Mouse (Mus musculus) midbrain, embryonic 16.5 days (tissue): ENCODE measurements around the gene Sall2. TPM values are rescaled to one million over a fixed set of nuclear protein-coding genes. Genes with fewer than 3 reads are reported as not detected.

Experiments used
- ATAC-seq: fragments of 200-750 bp; cut with Nextera tagmentation; 2 replicates; pipeline ENCODE4 v1.8.0; 2017; ENCODE audit warnings: moderate TSS enrichment
- H3K27ac ChIP-seq: fragments of 300-500 bp; sonication (generic); 2 replicates; pipeline ENCODE4 v1.5.1; 2014; ENCODE audit warnings: mild to moderate bottlenecking, low read length, mixed read lengths
- H3K27me3 ChIP-seq: fragments of 300-500 bp; sonication (generic); 2 replicates; pipeline ENCODE4 v1.6.1; 2014; ENCODE audit warnings: low read depth, low read length, mixed read lengths; ENCODE audit not compliant: control insufficient read depth, insufficient read depth
- H3K36me3 ChIP-seq: fragments of 300-500 bp; sonication (generic); 2 replicates; pipeline ENCODE4 v1.6.1; 2014; ENCODE audit warnings: mild to moderate bottlenecking, low read length, moderate library complexity, mixed read lengths; ENCODE audit not compliant: control insufficient read depth, insufficient read depth
- H3K4me1 ChIP-seq: fragments of 300-500 bp; sonication (generic); 2 replicates; pipeline ENCODE4 v1.6.1; 2014; ENCODE audit warnings: mild to moderate bottlenecking, low read length, mixed read lengths; ENCODE audit not compliant: control insufficient read depth, insufficient read depth
- H3K4me2 ChIP-seq: fragments of 300-500 bp; sonication (generic); 2 replicates; pipeline ENCODE4 v1.6.1; 2014; ENCODE audit warnings: mild to moderate bottlenecking, low read length, mixed read lengths
- H3K4me3 ChIP-seq: fragments of 300-500 bp; sonication (generic); 2 replicates; pipeline ENCODE4 v1.5.1; 2014; ENCODE audit warnings: low read depth, mild to moderate bottlenecking, low read length, moderate library complexity, mixed read lengths
- H3K9ac ChIP-seq: fragments of 300-500 bp; sonication (generic); 2 replicates; pipeline ENCODE4 v1.6.1; 2014; ENCODE audit warnings: low read depth, low read length, mixed read lengths
- H3K9me3 ChIP-seq: fragments of 300-500 bp; sonication (generic); replicated peaks from 2 replicates; pipeline ENCODE4 v1.6.1; 2014; ENCODE audit warnings: mild to moderate bottlenecking, low read length, mixed read lengths; ENCODE audit not compliant: control insufficient read depth, poor library complexity, severe bottlenecking
- WGBS: fragments of 180-500 bp; shearing (Covaris S2); extraction: QIAGEN DNeasy Blood & Tissue Kit; methylation state at CpG from one replicate; pipeline ENCODE4 v1.1.7; 2014; 5-methylcytosine and 5-hydroxymethylcytosine counted together
- polyA plus RNA-seq: library from polyadenylated mRNA; unstranded; fragments of >200 nt; fragmentation: Nextera tagmentation; extraction: Ambion mirVana; gene quantifications from 2 replicates; pipeline ENCODE4 v1.2.1, GENCODE M21; 2015

Sall2 gene
- polyA plus RNA-seq, 1 experiment from 2014 or later: 47.5 TPM

DNA sequence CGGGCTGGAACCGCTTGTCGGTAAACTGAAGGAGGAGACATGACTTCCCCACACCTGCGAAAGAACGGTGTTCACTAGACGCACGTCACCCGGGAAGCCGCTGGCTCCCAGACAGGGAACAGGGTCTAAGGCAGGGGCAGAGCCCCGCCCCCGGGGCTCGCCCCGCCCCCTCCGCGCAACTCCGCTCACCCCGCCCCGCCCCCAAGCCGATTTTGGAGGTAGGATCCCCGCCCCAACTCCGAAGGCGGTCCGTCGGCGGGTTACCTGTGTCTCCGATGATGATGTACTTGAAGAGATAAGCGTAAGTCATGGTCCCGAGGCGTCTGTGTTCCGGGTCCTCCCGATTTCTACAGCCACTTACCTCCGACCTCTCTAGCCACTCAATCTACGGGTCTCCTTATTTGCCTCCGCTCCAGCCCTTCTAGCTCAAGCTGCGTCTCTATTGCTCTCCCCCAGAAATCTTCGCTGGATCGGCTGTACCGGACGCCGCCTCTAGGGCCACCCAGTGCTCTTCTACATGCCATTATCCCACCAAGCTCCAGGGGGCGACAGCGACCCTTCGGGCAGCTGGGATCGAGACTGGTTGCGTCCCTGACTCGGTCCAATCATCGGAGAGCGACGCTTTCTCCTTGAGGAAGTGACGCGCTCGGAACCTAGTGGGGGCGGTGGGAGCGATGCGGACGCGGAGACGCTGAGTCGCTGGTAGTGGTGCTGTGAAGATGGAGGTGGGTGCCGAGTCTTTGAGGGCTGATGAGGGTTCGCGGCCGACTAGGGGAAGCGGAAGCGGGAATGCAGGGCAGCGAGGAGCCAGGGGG, 49.4 kb downstream of the Sall2 start, which contains the start of the genes Tox4 and Rab2b:
Gene Tox4 (plus strand): TSS at position 215 of the 815 bp plus-strand sequence.
Gene Rab2b (minus strand): TSS at position 614 of the 815 bp plus-strand sequence.
- peak; percentile 99 for ATAC-seq

DNA sequence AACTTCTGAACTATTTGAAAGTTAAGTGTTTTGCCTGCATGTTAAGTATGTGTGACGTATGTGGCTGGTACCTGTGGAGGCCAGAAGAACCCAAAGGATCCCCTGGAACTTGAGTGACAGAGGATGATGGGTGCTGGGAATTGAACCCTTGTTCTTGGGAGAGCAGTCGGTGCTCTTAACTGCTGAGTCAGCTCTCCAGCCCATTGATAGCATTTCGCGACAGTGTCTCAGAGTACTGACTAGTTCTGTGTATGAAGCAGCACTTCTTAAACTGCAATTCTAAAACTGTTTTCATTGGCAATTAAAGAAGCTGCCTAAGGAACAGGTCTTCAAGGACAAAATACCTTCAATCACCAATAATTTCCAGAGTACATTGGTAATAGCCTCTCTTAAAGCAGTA, 51.4 kb downstream of the Sall2 start:
- H3K36me3 ChIP-seq: peaks cover 7% of the 10 kb centered on the region
- no peak for ATAC-seq
- H3K9ac ChIP-seq: no peak overlapping the region
- H3K27me3 ChIP-seq: no peaks in the 10 kb centered on the region
- H3K4me3 ChIP-seq: no peak overlapping the region
- H3K27ac ChIP-seq: no peak overlapping the region
- no peak overlapping the region for H3K4me2 ChIP-seq
- peaks cover 13% of the 10 kb centered on the region for H3K4me1 ChIP-seq
- H3K9me3 ChIP-seq: no peaks in the 10 kb centered on the region
- 94% methylated on average over 4 of the region's 4 CpGs for WGBS

More for the DNA sequence above, 49.4 kb downstream of the Sall2 start, which contains the start of the genes Tox4 and Rab2b:
- peaks cover 3% of the 10 kb centered on the region for H3K36me3 ChIP-seq
- peak within 1 kb of the TSS; percentile 72 for H3K4me2 ChIP-seq
- peak within 1 kb of the TSS; percentile 85 for H3K9ac ChIP-seq
- peak within 1 kb of the TSS; percentile 83 for H3K4me3 ChIP-seq
- under 1% methylated on average over 64 of the region's 66 CpGs for WGBS
- H3K27me3 ChIP-seq: no peaks in the 10 kb centered on the region
- peak within 1 kb of the TSS; percentile 86 for H3K27ac ChIP-seq
- H3K9me3 ChIP-seq: no peaks in the 10 kb centered on the region
- peaks cover 13% of the 10 kb centered on the region for H3K4me1 ChIP-seq

DNA sequence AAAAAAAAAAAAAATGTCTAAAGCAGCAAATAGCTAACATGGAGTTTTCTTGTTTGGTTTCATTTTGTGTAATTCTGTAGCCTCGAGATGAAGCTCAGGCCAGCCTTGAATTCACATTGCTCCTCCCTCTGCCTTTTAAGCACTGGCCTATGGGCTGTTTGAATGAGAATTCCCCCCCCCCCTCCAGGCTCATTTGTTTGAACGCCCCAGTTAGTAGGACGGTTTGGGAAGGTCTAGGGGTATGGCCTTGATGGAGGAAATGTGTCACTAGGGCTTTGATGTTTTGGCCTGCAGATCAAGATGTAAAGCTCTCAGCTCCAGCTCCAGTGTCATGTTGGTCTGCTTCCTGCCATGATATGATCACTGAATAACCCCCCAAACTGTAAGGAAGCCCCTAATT, 55.8 kb downstream of the Sall2 start:
- 79% methylated on average over 3 of the region's 3 CpGs for WGBS
- no peaks in the 10 kb centered on the region for H3K9me3 ChIP-seq
- no peak overlapping the region for H3K9ac ChIP-seq

More for the DNA sequence above, 55.8 kb downstream of the Sall2 start:
- no peak for ATAC-seq
- no peak overlapping the region for H3K27ac ChIP-seq
- H3K4me1 ChIP-seq: no peaks in the 10 kb centered on the region
- H3K4me3 ChIP-seq: no peak overlapping the region
- peaks cover 14% of the 10 kb centered on the region for H3K36me3 ChIP-seq
- no peak overlapping the region for H3K4me2 ChIP-seq
- no peaks in the 10 kb centered on the region for H3K27me3 ChIP-seq

Other genes with a start within 250 kb of the Sall2 start
- gene Hnrnpc, start 224.7 kb downstream of the Sall2 start, polyA plus RNA-seq: 449 and 518 TPM in 2 replicates
- 45.9 and 46.5 TPM in 2 replicates for gene Rpgrip1, start 218.1 kb downstream of the Sall2 start, polyA plus RNA-seq
- 38.0 and 46.6 TPM in 2 replicates for gene Supt16, start 131.3 kb downstream of the Sall2 start, polyA plus RNA-seq
- 43.1 and 45.5 TPM in 2 replicates for gene Chd8, start 71.0 kb downstream of the Sall2 start, polyA plus RNA-seq
- gene Tox4, start 49.6 kb downstream of the Sall2 start, polyA plus RNA-seq: 51.8 and 55.6 TPM in 2 replicates
- 62.5 and 65.9 TPM in 2 replicates for gene Rab2b, start 49.2 kb downstream of the Sall2 start, polyA plus RNA-seq
- 46.9 and 48.1 TPM in 2 replicates for gene Mettl3, start 23.6 kb downstream of the Sall2 start, polyA plus RNA-seq
- gene Olfr1513, start 27.6 kb upstream of the Sall2 start, polyA plus RNA-seq: not detected in 2 replicates
- 0.11 TPM in 1 of 2 replicates, not detected in the other for gene Olfr1512, start 50.4 kb upstream of the Sall2 start, polyA plus RNA-seq
- 0.16 and 0.51 TPM in 2 replicates for gene Olfr1511, start 68.6 kb upstream of the Sall2 start, polyA plus RNA-seq
- gene Olfr1510, start 85.6 kb upstream of the Sall2 start, polyA plus RNA-seq: not detected in 2 replicates
- not detected in 2 replicates for gene Olfr1509, start 114.2 kb upstream of the Sall2 start, polyA plus RNA-seq
- not detected in 2 replicates for gene Olfr1508, start 138.7 kb upstream of the Sall2 start, polyA plus RNA-seq
- gene Olfr1507, start 167.0 kb upstream of the Sall2 start, polyA plus RNA-seq: 0.11 TPM in 1 of 2 replicates, not detected in the other